Mouse (Mus musculus): Measurements from ENCODE around the gene Olfr398. TPM values are rescaled to one million over a fixed set of nuclear protein-coding genes. Genes with fewer than 3 reads are reported as not detected.

The Olfr398 gene
- not detected in 2 replicates for polyA plus RNA-seq (2015; fragmentation: Nextera tagmentation; extraction: Ambion mirVana)

GRCm38 (mm10) chr11:73990307-73990706, at the start of gene Olfr398:
Gene Olfr398, minus strand, starts transcription at chr11:73990407.

GRCm38 (mm10) chr11:73960517-73960916, 29.7 kb downstream of the Olfr398 start, which contains the start of gene Olfr397:
Gene Olfr397, plus strand, starts transcription at chr11:73960817.

DNA sequence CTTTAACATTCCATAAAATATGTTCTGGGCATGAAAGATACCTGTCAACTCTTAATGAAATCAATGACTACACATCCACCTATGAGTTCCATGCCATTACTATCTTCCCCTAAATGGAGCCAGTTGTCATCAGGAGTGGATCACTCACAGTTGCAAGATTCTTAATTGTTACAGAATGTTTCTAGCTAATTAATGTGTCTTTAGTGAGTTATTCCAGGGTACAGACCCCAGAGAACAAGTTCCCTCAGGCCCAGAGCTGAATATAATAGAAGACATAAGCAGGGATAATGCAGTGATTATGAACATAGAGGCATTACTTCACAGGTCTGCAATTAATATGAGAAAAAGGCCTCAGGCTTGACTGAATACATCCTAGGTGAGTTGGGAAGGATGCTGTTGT, 53.8 kb downstream of the Olfr398 start, which contains the start of gene Olfr23:
Olfr23 (plus strand) TSS at position 301 of the 400 bp plus-strand sequence.

Other genes starting within 250 kb of the Olfr398 start
- not detected in 2 replicates for gene Olfr389, start 209.7 kb downstream of the Olfr398 start, polyA plus RNA-seq (2015; fragmentation: Nextera tagmentation; extraction: Ambion mirVana)
- not detected in 2 replicates for gene Olfr390, start 207.4 kb downstream of the Olfr398 start, polyA plus RNA-seq (2015; fragmentation: Nextera tagmentation; extraction: Ambion mirVana)
- not detected in 2 replicates for gene Olfr391-ps, start 187.4 kb downstream of the Olfr398 start, polyA plus RNA-seq (2015; fragmentation: Nextera tagmentation; extraction: Ambion mirVana)
- gene Olfr392, start 173.4 kb downstream of the Olfr398 start, polyA plus RNA-seq (2015; fragmentation: Nextera tagmentation; extraction: Ambion mirVana) = not detected in 2 replicates
- gene Olfr393, start 139.0 kb downstream of the Olfr398 start, polyA plus RNA-seq (2015; fragmentation: Nextera tagmentation; extraction: Ambion mirVana) = not detected in 2 replicates
- not detected in 2 replicates for gene Olfr394, start 99.6 kb downstream of the Olfr398 start, polyA plus RNA-seq (2015; fragmentation: Nextera tagmentation; extraction: Ambion mirVana)
- not detected in 2 replicates for gene Olfr395, start 81.1 kb downstream of the Olfr398 start, polyA plus RNA-seq (2015; fragmentation: Nextera tagmentation; extraction: Ambion mirVana)
- gene Olfr23, start 53.7 kb downstream of the Olfr398 start, polyA plus RNA-seq (2015; fragmentation: Nextera tagmentation; extraction: Ambion mirVana) = not detected in 2 replicates
- gene Olfr397, start 29.6 kb downstream of the Olfr398 start, polyA plus RNA-seq (2015; fragmentation: Nextera tagmentation; extraction: Ambion mirVana) = not detected in 2 replicates
- gene Olfr139, start 66.1 kb upstream of the Olfr398 start, polyA plus RNA-seq (2015; fragmentation: Nextera tagmentation; extraction: Ambion mirVana) = not detected in 2 replicates
- gene Olfr399, start 66.2 kb upstream of the Olfr398 start, polyA plus RNA-seq (2015; fragmentation: Nextera tagmentation; extraction: Ambion mirVana) = not detected in 2 replicates
- not detected in 2 replicates for gene Zfp616, start 79.5 kb upstream of the Olfr398 start, polyA plus RNA-seq (2015; fragmentation: Nextera tagmentation; extraction: Ambion mirVana)
- gene Olfr401, start 123.3 kb upstream of the Olfr398 start, polyA plus RNA-seq (2015; fragmentation: Nextera tagmentation; extraction: Ambion mirVana) = not detected in 2 replicates
- gene Olfr402, start 163.1 kb upstream of the Olfr398 start, polyA plus RNA-seq (2015; fragmentation: Nextera tagmentation; extraction: Ambion mirVana) = not detected in 2 replicates
- gene Olfr403, start 195.8 kb upstream of the Olfr398 start, polyA plus RNA-seq (2015; fragmentation: Nextera tagmentation; extraction: Ambion mirVana) = not detected in 2 replicates
- gene Olfr43, start 221.0 kb upstream of the Olfr398 start, polyA plus RNA-seq (2015; fragmentation: Nextera tagmentation; extraction: Ambion mirVana) = not detected in 2 replicates

Measured in urinary bladder, postnatal 0 days (tissue).